Mouse (Mus musculus) stomach, embryonic 15.5 days (tissue): ENCODE measurements around the gene Mki67. TPM values are rescaled to one million over a fixed set of nuclear protein-coding genes. Genes with fewer than 3 reads are reported as not detected.

Experiments used
- ATAC-seq: fragments of 200-750 bp; cut with Nextera tagmentation; 2 replicates; pipeline ENCODE4 v1.8.0; 2017; ENCODE audit warnings: low read depth, moderate number of reproducible peaks, moderate TSS enrichment; ENCODE audit not compliant: insufficient read depth, low FRiP score
- H3K27ac ChIP-seq: fragments of 300-500 bp; sonication (generic); 2 replicates; pipeline ENCODE4 v1.5.1; 2015; ENCODE audit warnings: mild to moderate bottlenecking, inconsistent platforms
- H3K27me3 ChIP-seq: fragments of 300-500 bp; sonication (generic); replicated peaks from 2 replicates; pipeline ENCODE4 v1.6.1; 2015; ENCODE audit warnings: inconsistent platforms
- H3K36me3 ChIP-seq: fragments of 300-500 bp; sonication (generic); 2 replicates; pipeline ENCODE4 v1.6.1; 2015; ENCODE audit warnings: inconsistent platforms
- H3K4me1 ChIP-seq: fragments of 300-500 bp; sonication (generic); 2 replicates; pipeline ENCODE4 v1.6.1; 2015; ENCODE audit warnings: inconsistent platforms
- H3K4me2 ChIP-seq: fragments of 300-500 bp; sonication (generic); 2 replicates; pipeline ENCODE4 v1.6.1; 2015; ENCODE audit warnings: mild to moderate bottlenecking, inconsistent platforms
- H3K4me3 ChIP-seq: fragments of 300-500 bp; sonication (generic); replicated peaks from 2 replicates; pipeline ENCODE4 v1.5.1; 2015; ENCODE audit warnings: inconsistent platforms
- H3K9ac ChIP-seq: fragments of 300-500 bp; sonication (generic); 2 replicates; pipeline ENCODE4 v1.6.1; 2015; ENCODE audit warnings: inconsistent platforms
- H3K9me3 ChIP-seq: fragments of 300-500 bp; sonication (generic); 2 replicates; pipeline ENCODE4 v1.6.1; 2016; ENCODE audit warnings: inconsistent platforms
- WGBS: fragments of 180-500 bp; shearing (Covaris S2); methylation state at CpG from one replicate; pipeline ENCODE4 v1.1.7; 2015; 5-methylcytosine and 5-hydroxymethylcytosine counted together
- polyA plus RNA-seq: library from polyadenylated mRNA; unstranded; fragments of >200 nt; fragmentation: Nextera tagmentation; extraction: Ambion mirVana; gene quantifications from 2 replicates; pipeline ENCODE4 v1.2.1, GENCODE M21; 2015

The Mki67 gene
- 47.5 and 49.7 TPM in 2 replicates for polyA plus RNA-seq

- Histone ChIP-seq H3K4me2 (peak within 1 kb of the TSS; percentile 64), H3K4me1 (peaks cover 9% of the 10 kb centered on the region), H3K36me3 (no peaks in the 10 kb centered on the region), H3K9ac (peak within 1 kb of the TSS; percentile 55), H3K4me3 (peak within 1 kb of the TSS; percentile 90), H3K9me3 (no peaks in the 10 kb centered on the region), H3K27ac (peak within 1 kb of the TSS; percentile 67; the same call in 1 of the 2 replicates), H3K27me3 (no peaks in the 10 kb centered on the region)
- under 1% methylated on average over 79 of the region's 82 CpGs for WGBS
- ATAC-seq, result no peak; the same call in none of the 2 replicates
These were observed at the start of gene Mki67 for GRCm38 (mm10) chr7:135715642-135716444. Gene Mki67, minus strand, starts transcription at chr7:135716361.

- Histone ChIP-seq H3K36me3 (no peaks in the 10 kb centered on the region), H3K4me3 (no peak overlapping the region), H3K9ac (no peak overlapping the region), H3K9me3 (no peaks in the 10 kb centered on the region), H3K27ac (no peak overlapping the region), H3K4me2 (no peak overlapping the region), H3K4me1 (no peaks in the 10 kb centered on the region), H3K27me3 (no peaks in the 10 kb centered on the region)
- no peak for ATAC-seq
- 42% methylated on average over 2 of the region's 2 CpGs for WGBS
These were observed 47.1 kb upstream of the Mki67 start for GRCm38 (mm10) chr7:135763311-135763710.

- no peaks in the 10 kb centered on the region for H3K9me3 ChIP-seq
- WGBS, result 83% methylated on average over 12 of the region's 12 CpGs
These were observed 42.8 kb upstream of the Mki67 start for GRCm38 (mm10) chr7:135758754-135759510.

GRCm38 (mm10) chr7:135758171-135758570 lies 42.0 kb upstream of the Mki67 start:
- 59% methylated on average over 4 of the region's 4 CpGs for WGBS
- Histone ChIP-seq H3K9me3 (no peaks in the 10 kb centered on the region), H3K4me1 (no peaks in the 10 kb centered on the region), H3K27me3 (no peaks in the 10 kb centered on the region), H3K4me2 (no peak overlapping the region), H3K9ac (no peak overlapping the region), H3K27ac (no peak overlapping the region), H3K4me3 (no peak overlapping the region), H3K36me3 (no peaks in the 10 kb centered on the region)
- no peak for ATAC-seq

More at GRCm38 (mm10) chr7:135758754-135759510, 42.8 kb upstream of the Mki67 start:
- Histone ChIP-seq H3K27me3 (no peaks in the 10 kb centered on the region), H3K27ac (no peak overlapping the region), H3K4me3 (no peak overlapping the region), H3K4me1 (no peaks in the 10 kb centered on the region), H3K4me2 (no peak overlapping the region), H3K9ac (no peak overlapping the region), H3K36me3 (no peaks in the 10 kb centered on the region)
- no peak for ATAC-seq

- no peak for ATAC-seq
- 84% methylated on average over 6 of the region's 6 CpGs for WGBS
- no peak overlapping the region for H3K4me2 ChIP-seq
These were observed 40.9 kb upstream of the Mki67 start for GRCm38 (mm10) chr7:135756984-135757586.

GRCm38 (mm10) chr7:135748986-135749385 lies 32.8 kb upstream of the Mki67 start:
- Histone ChIP-seq H3K36me3 (no peaks in the 10 kb centered on the region), H3K27me3 (no peaks in the 10 kb centered on the region), H3K9me3 (no peaks in the 10 kb centered on the region), H3K4me1 (no peaks in the 10 kb centered on the region), H3K9ac (no peak overlapping the region), H3K4me2 (no peak overlapping the region), H3K27ac (no peak overlapping the region), H3K4me3 (no peak overlapping the region)
- peak; percentile 39; the same call in 1 of the 2 replicates for ATAC-seq
- 47% methylated on average over 6 of the region's 6 CpGs for WGBS

More at GRCm38 (mm10) chr7:135756984-135757586, 40.9 kb upstream of the Mki67 start:
- no peaks in the 10 kb centered on the region for H3K27me3 ChIP-seq
- H3K4me3 ChIP-seq, result no peak overlapping the region
- H3K27ac ChIP-seq, result no peak overlapping the region
- no peak overlapping the region for H3K9ac ChIP-seq
- H3K4me1 ChIP-seq, result no peaks in the 10 kb centered on the region
- no peaks in the 10 kb centered on the region for H3K36me3 ChIP-seq
- H3K9me3 ChIP-seq, result no peaks in the 10 kb centered on the region

GRCm38 (mm10) chr7:135747072-135747471 lies 30.9 kb upstream of the Mki67 start:
- H3K9me3 ChIP-seq, result no peaks in the 10 kb centered on the region
- no peak overlapping the region for H3K9ac ChIP-seq
- H3K4me3 ChIP-seq, result no peak overlapping the region
- no peak overlapping the region for H3K4me2 ChIP-seq
- 51% methylated on average over 2 of the region's 2 CpGs for WGBS
- H3K36me3 ChIP-seq, result no peaks in the 10 kb centered on the region
- H3K27me3 ChIP-seq, result no peaks in the 10 kb centered on the region
- no peak overlapping the region for H3K27ac ChIP-seq
- ATAC-seq, result no peak
- H3K4me1 ChIP-seq, result no peaks in the 10 kb centered on the region

GRCm38 (mm10) chr7:135746528-135746927 lies 30.4 kb upstream of the Mki67 start:
- H3K9me3 ChIP-seq, result no peaks in the 10 kb centered on the region
- H3K4me1 ChIP-seq, result no peaks in the 10 kb centered on the region
- H3K4me3 ChIP-seq, result no peak overlapping the region
- no peak overlapping the region for H3K27ac ChIP-seq
- 38% methylated on average over 6 of the region's 6 CpGs for WGBS
- no peak overlapping the region for H3K9ac ChIP-seq
- no peak overlapping the region for H3K4me2 ChIP-seq
- H3K27me3 ChIP-seq, result no peaks in the 10 kb centered on the region
- H3K36me3 ChIP-seq, result no peaks in the 10 kb centered on the region
- no peak for ATAC-seq

GRCm38 (mm10) chr7:135745091-135745490 lies 28.9 kb upstream of the Mki67 start:
- ATAC-seq, result peak; percentile 60; the same call in 1 of the 2 replicates
- no peaks in the 10 kb centered on the region for H3K9me3 ChIP-seq
- H3K27ac ChIP-seq, result no peak overlapping the region
- no peak overlapping the region for H3K4me3 ChIP-seq
- no peak overlapping the region for H3K4me2 ChIP-seq
- H3K4me1 ChIP-seq, result no peaks in the 10 kb centered on the region
- H3K9ac ChIP-seq, result no peak overlapping the region
- H3K36me3 ChIP-seq, result no peaks in the 10 kb centered on the region
- WGBS, result 32% methylated on average over 2 of the region's 2 CpGs
- no peaks in the 10 kb centered on the region for H3K27me3 ChIP-seq

GRCm38 (mm10) chr7:135740453-135740852 lies 24.3 kb upstream of the Mki67 start:
- no peak for ATAC-seq
- Histone ChIP-seq H3K4me1 (0 out of 2 replicates have a peak, but pooled peaks cover 4% of the 10 kb centered on the region), H3K27me3 (no peaks in the 10 kb centered on the region), H3K9me3 (no peaks in the 10 kb centered on the region), H3K27ac (no peak overlapping the region), H3K36me3 (no peaks in the 10 kb centered on the region), H3K4me3 (no peak overlapping the region), H3K4me2 (no peak overlapping the region), H3K9ac (no peak overlapping the region)
- WGBS, result 43% methylated on average over 3 of the region's 3 CpGs

- Histone ChIP-seq H3K4me3 (no peak overlapping the region), H3K9me3 (no peaks in the 10 kb centered on the region), H3K4me1 (0 out of 2 replicates have a peak, but pooled peaks cover 4% of the 10 kb centered on the region), H3K27ac (no peak overlapping the region), H3K27me3 (no peaks in the 10 kb centered on the region), H3K4me2 (no peak overlapping the region), H3K36me3 (no peaks in the 10 kb centered on the region), H3K9ac (no peak overlapping the region)
- WGBS, result 40% methylated on average over 3 of the region's 3 CpGs
- ATAC-seq, result peak; percentile 7; the same call in 1 of the 2 replicates
These were observed 20.4 kb upstream of the Mki67 start for GRCm38 (mm10) chr7:135736581-135736886.
